Mouse (Mus musculus) erythroblast, embryonic 14.5 days (primary cell): ENCODE measurements around the gene Six4.

Experiments used
- GATA1 ChIP-seq: IDR thresholded peaks from 2 replicates; pipeline ENCODE4 v1.6.1; 2012; ENCODE audit warnings: low read length, inconsistent platforms, mixed read lengths
- TAL1 ChIP-seq: IDR thresholded peaks from 3 replicates; pipeline ENCODE4 v1.6.1; 2012; ENCODE audit warnings: low read length, inconsistent platforms, mixed read lengths

DNA sequence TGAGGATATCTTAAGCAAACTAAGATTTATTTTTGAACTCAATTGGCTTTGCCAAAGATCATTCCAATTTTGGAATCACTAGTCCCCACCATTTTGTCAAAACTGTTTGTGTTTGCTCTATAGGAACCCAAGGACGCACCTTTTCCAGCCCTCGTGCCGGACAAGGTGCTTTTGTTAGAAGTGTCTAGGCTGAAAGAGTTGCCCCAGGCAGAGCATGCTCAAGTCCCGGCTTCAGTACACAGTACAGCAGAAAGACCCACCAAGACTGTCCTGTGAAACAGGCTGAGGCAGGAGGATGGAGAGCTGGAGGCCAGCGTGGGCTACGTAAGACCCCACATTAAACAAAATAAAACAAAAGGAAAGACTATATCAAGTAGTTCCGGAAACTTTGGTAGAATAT, 26.2 kb downstream of the Six4 start:
- TF ChIP-seq GATA1 (no peak), TAL1 (no peak)
